Mouse (Mus musculus) left cerebral cortex, adult 9 months (tissue): ENCODE measurements around the gene Palm2.
A peak's percentile ranks its signal among the peaks of the same experiment; 100 is the strongest.
"Not testable (repeated sequence)": the region's sequence is repeated elsewhere in the genome, so short reads cannot be mapped to it uniquely, and the experiment has no call there.

Experiments
- DNase-seq, 2 experiments: peaks; one replicate each; pipeline ENCODE4 v3.0.0; 2022; ENCODE audit warnings: low spot score in 2 of 2

The Palm2 gene

DNA sequence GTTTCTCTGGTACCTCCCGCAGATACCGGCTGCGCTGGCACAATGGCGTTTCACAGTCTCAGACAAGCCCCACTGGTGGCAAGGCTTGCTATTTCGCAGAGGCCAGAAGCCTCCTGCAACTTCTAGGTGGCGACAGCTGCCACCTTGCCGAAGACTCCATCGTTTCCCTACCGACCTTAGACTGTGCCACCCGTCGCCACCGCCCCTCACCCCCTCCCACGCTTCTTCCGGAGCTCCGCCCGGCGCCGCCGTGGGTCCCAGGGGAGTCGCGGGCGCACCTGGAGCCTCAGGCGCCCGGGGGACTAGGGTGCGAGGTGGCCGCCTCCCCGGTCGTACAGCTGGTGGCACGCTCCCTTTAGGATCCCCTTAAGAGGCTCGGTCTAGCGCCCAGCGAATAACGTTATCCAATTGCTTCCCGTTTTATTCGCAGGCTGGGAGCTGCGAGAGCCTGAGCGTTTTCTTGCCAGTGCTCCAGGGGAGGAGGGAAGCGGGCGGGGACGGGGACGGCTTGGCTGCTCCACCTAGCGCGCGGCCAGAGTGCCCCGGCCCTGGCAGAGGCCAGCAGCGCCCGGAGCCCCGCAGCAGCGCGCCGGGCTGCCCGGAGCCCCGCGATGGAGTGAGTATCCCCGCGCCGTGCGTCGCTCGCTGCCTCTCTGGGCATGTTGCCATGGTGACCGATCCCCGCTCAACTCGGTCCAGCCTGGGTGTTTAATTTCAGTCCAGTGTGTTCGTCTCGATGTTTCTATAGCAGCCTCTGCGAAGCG, at the start of gene Palm2:
TSS of gene Palm2 (plus strand) at position 307 of the 764 bp plus-strand sequence.
- peak; percentile 44 to 77 for DNase-seq

DNA sequence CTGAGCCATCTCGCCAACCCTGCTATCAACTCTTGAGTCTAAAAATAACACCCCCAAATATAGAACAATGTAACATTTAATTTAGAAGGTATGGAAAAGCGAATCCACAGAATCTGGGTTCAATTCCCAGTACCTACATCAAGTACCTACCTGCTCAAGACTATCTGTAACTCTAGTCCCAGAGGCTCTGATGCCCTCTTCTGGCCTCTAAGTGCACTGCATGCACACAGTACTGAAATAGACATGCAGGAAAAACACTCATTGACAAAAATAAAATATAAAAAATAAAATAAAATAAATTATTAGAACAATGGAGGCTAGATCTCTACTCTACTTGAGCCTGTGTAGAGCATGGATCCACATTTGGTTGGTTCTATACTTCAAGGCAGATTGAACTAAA, 49.7 kb upstream of the Palm2 start:
- no peak for DNase-seq

DNA sequence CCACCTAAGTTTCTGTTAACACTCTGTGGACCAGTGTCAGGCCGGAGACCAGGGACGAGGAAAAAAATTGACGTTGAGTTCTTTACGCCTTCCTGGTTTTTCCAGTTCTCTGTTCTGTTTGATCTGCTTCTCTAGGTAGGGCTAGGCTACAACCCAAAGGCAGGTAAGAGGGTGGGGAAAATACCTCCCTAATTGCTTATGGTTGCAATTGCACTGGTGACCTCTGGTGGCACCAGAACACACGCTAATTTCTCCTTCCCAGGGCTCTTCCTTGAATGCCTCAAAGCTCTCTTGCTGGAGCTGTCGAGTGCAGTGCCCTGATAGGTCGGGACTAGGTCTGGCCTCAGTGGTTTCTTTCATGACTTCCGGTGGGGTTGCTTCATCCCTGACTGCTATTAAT, 42.9 kb upstream of the Palm2 start:
- no peak for DNase-seq

DNA sequence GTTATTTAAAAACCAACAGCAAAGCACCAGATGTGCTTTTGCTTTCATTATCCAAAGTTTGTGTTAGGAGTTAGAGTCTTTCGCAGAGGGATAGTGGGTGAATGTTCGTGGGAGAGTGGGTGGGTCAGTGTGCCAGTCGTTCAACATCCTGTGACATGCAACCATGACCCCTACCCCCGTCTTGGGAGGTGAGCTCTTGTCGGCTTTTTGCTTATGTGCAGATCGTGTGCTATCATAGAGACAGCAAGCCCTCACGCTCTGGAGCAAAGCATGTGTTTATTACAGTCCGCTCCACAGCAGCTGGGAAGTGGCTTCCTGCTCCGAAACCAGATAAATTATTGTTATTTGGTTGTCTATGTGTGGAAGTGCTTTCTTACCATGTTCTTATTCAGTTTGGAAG, 37.6 kb upstream of the Palm2 start:
- no peak for DNase-seq

DNA sequence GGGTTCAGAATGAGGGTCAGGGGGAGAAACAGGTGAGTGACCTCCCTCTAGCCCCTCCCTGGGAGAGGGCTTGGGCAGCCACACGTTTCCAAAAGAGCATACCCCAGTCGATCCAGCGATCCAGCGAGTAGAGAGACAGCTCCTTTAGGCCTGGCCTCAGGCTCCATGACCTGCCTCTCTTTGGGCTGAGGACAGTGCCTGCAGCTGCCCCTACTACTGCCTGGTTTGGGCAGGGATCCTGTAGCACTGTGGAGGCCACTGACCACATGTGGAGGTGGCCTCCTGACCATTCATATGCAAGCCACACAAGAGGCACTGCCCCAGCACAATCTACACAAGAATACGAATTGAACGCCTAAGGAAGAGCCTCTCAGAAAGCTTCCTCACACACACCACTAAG, 21.7 kb upstream of the Palm2 start:
- DNase-seq = not testable (repeated sequence)

DNA sequence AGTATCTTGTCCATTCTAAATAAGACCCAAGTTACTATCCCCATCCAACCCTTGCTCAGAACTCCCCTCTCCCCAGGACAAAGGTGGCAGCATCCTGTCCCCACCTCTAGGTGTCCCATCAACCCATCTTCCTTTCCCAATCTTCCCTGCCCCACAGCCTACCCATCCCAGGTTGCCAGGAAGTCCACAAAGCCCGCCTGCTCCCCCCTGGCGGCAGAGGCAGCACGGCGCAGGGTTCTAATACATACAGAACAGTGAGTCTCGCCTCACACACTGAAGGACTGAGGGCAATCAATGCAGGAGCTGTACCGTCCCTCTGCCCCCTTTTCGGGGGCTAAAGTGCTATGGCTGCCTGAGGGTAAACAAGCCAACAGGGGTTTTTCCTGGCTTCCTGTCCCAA, 21.0 kb upstream of the Palm2 start:
- DNase-seq = no peak

DNA sequence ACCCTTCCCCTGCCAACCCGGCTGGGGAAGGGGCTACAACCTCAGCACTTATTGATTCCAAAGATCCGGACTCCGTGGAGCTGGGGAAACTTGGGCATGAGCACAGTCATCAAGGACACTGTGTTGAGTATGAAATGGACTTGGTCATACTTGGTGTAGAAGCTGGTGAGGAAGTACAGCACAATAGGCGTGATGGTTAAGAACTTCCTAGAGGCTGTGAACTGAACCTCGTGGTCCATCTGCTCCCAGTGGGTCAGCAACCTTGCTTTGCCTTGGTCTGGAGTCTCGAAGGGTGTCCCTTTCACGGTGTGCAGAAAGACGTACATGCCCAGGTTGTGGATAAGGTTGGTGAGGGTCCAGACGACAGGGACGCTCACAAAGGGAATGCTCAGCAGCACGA, 20.4 kb upstream of the Palm2 start:
- not testable (repeated sequence) for DNase-seq

DNA sequence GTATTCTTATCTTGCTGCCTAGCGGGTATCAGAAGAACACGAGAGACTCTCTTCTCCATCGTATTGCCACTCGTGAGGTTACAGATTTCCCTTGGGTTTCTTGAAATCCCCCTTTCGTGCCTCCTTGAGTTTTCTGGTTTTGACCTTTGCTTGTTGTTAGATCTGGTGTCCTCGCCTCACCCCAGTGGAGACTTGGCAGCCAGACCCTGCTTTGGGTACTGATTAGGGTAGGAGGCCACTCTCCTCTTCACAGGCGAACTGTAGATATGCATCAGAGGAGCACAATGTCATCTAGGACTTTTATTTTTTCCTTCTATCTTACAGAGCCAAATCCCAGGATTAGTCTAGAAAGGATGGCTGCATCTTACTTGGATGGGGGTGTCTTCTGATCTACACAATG, 10.0 kb upstream of the Palm2 start:
- DNase-seq = no peak

DNA sequence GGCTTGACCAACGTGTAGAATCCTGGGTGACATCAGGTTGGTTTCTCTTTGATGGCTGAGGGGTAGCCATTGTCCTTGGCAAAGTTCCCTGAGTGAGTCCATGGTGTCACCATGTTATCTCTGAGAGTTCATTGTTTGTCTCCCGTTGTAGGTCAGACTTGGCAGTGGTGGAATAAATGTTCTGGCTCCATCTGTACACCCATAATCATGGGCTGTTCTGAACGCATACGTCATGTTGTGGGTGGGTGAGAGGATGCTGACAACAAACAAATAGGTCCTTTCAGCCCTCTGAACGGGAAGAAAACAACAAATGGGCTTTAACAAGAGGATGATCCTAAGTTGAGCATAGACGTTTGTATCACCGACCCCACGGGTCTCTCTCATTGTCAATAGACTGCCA, 5.7 kb upstream of the Palm2 start:
- DNase-seq = peak; percentile 56 to 61

DNA sequence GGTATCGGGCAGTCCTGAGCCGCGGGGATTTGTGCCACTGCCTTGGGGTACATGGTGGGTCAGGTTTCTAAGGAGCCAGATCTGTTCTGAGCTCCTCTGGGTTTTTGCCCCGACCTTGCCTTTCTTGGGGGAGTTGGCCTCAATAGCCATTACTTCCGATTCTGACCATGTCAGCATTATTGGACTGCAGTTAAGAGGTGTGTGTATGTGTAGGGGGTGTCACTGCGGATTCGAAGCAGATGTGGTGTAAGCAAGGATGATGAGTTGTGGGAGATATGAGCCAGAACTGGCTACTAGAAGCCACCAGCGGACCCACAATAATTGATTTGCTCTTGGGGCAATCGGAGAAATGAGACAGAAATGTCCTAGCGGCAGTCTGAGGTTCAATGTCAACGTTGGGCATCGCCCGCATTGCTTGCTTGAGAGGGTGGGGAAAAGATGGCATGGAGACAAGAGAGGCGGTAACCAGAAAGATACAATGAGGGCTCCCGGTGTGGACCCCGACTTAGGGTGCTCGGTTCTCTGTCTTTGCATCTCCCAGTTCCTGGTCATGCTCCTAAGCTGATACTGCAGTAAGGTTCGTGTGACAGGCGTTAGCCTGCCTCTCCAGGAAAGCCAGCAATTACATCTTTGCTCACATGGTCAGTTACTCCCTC, 786 bp downstream of the Palm2 start:
- DNase-seq = peak in 1 of 2 experiments; percentile 22

DNA sequence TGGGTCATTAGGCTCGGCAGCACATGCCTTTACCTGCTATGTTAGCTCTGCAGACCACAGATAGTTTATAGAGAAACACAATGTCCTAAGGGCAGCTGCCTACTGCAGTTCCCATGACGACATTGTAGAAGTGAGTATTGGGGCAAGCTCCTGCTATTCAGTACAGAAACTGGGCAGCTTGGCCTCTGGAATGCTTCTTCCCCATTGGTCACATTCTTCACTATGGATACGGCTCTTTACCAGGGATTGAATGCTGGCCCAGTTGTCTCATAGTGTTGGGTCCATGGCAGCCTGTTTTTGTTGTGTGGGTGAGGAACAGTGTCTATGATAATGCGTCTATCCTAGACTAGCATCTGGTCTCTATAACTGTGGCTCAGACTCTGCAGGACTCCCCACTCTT, 2.2 kb downstream of the Palm2 start:
- peak in 1 of 2 experiments; percentile 18 for DNase-seq

DNA sequence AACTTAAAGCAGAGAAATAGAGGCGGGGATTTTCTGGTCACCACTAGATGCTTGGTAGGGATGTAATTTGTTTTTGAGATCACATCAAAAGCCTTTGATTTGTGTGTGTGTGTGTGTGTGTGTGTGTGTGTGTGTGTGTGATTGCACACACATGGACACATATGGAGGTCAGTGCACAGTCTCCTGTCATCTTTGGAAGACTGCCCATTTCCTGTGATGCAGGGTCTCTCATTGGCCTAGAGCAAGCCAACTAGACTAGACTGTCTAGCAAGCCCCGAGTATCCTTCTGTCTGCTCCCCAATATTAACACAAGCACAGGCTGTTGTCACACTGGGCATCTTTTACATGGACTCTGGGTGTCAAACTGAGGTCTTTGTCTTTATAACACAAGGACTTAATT, 12.0 kb downstream of the Palm2 start:
- DNase-seq = no peak

DNA sequence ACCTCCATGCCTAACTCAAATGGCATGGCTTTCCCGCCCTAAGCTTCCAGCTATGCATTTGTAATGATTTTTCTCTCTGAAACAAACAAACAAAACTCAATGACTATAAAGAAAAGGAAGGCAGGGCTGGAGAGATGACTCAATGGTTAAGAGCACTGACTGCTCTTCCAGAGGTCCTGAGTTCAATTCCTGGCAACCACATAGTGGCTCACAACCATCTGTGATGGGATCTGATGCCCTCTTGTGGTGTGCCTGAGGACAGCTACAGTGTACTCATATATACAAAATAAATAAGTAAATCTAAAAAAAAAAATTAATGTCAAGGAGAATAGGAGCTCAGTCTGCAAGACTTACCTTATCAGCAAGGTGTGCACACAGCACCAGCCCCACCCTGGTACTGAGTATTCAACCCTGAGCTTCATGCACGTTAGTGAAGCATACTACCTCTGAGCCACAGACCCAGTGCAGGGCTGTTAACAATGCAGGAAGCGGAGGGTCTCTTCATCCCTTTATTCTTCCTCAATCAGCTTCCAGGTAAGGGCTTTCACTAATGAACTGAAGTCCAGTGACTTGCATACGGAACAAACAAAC, 12.9 kb downstream of the Palm2 start:
- DNase-seq = no peak

DNA sequence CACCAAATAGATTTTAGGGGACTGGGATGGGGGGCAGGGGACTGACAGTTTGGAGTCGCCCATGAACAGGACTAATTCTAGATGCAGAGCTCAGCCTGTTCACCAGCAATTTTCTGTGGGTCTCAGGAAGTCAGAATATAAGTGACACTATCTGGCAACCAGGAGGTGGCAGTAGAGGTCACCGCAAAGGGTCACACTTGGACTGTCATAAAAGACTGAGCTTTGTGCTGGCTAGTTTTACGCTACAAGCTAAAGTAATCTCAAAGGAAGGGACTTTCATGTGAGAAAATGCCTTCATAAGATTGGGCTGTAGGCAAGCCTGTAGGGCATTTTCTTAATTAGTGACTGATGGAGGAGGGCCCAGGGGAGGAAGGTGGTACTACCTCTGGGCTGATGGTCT, 17.8 kb downstream of the Palm2 start:
- DNase-seq = peak in 1 of 2 experiments; percentile 23

DNA sequence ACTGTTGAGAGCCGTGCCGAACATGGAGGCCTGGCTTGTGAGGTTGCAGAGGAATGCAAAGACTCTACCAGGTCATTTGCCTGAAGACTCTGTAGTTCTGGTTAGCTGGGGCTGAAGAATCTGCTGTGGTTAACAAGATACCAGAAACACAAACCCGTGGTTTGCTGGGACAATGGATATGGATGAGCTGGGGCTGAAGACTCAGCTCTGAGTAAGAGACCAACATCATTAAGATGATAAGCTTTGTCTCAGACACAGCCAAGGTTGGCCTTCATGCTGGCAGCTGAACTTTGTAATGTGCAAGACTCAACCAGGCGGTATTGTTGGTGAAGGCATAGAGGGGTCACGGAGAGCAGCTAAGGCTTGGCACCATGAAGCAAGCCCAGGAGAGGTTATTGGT, 18.6 kb downstream of the Palm2 start:
- DNase-seq = no peak

DNA sequence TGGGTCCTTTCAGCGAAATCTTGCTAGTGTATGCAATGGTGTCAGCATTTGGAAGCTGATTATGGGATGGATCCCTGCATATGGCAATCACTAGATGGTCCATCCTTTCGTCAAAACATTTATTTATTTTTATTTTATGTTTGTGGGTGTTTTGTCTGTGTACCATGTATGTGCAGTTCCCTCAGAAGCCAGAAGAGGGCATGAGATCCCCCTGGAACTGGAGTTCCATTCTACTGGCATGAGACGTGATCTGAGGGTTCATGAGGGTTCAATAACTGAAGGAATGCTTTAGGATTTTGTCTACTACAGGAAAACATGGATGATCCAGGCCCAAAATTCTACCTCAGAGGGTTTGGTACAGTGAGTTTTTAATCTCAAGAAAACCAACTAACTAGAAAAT, 28.3 kb downstream of the Palm2 start:
- DNase-seq = no peak

DNA sequence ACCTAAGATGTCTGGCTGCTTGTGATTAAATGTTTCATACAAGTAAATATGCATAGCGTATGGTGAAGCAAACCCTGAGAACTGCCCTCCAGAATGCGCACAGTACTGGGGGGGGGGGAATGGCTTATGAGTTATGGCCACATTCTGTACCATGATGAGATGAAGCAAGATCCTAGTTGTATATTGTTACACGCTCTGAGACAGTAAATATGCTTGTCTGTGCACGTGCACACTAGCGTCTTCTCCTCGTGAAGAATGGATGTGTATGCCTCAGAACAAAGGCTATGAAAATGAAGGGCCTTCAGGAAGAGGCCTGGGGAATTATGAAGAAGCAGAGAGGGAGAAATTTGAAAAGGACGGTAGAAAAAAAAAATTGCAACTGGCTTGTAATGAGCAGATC, 48.4 kb downstream of the Palm2 start:
- DNase-seq = no peak

DNA sequence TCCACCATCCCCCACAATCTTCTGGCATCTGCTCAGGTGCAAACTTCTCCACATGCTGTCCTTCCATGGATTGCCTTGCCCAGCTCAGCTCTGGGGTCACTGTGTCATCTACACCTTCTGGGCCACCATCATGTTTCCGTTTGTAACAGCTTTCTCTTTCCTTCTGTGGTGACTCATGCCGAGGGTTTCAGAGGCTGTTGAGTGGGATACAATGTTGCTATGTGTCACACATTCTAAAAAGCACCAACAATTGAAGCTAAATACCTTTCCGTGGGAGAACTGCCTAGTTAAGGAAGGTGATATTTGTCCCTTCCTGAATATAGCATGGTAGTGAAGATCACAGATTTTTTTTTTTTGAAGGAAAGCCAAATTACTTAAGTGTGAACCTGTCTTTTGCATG, 52.3 kb downstream of the Palm2 start:
- peak; percentile 9 to 24 for DNase-seq

DNA sequence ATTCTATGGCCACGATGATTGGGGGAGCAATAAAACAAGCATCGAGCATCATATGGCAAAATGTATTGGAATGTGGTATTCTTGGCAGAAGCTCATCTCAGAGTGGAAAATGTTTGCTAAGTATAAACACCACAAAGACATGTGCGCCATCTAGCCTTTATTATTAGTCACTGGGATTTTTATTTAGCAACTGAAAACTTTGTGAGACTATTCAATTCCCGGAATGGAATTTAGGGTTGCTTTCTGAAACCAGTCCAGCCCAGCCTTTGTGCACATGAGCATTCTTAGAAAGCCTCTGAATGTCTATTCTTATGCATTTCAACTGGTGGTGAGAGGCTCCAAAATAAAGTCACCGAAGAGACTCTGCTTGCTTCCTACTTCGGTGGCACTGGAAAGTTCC, 55.8 kb downstream of the Palm2 start:
- no peak for DNase-seq

DNA sequence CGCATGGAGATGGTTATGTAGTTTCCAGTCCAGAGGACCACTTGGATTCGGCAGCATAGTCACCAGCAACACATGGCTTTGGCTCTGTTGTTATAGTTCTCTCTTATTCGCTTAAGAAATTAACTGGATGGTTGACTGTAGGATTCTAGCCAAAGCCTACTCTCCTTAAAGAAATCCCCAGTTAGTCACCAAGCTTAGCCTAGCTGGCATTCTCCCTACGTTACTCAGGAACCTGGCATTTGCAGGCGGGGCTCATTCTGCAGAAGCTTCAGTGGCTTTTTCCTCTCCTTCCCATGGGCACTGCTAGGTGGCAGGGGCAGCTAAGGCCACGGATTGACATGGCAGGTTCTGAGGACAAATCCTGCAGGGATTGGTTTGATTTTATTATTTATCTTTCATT, 70.7 kb downstream of the Palm2 start:
- no peak for DNase-seq

DNA sequence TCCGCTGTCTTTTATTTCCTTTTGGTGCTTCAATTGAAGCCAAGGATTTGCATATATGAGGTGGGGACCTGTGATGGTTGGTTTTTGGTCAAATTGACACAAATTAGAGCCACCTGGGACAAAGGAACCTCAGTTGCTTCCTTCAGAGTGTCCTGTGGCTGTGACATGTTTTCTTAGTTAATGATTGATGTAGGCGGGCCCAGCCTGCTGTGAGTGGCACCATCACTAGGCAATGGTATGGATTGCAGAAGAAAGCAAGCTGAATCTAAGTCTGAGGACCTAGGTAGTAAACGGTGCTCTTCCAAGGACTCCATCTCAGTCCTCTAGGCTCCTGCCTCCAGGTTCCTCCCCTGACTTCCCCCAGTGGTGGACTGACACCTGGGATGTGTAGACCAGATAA, 76.5 kb downstream of the Palm2 start:
- no peak for DNase-seq

DNA sequence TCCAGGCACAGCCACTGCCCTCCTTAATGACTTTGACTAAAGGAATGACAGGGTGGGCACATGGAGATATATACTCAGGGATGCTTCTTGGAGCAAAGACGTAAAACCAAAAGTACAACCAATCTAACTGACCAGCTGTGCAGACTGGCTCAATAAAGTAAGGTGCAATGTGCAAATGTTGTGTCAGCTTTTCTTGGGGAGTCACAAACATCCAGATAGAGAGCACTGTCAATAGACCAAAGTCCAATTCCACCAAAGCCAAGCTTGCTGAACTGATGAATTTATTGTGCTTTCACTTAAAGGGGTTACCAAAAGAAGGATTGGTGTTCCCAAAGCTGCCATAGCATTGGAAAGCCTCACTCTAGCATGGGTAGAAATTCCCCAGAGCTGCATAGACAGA, 77.7 kb downstream of the Palm2 start:
- no peak for DNase-seq

DNA sequence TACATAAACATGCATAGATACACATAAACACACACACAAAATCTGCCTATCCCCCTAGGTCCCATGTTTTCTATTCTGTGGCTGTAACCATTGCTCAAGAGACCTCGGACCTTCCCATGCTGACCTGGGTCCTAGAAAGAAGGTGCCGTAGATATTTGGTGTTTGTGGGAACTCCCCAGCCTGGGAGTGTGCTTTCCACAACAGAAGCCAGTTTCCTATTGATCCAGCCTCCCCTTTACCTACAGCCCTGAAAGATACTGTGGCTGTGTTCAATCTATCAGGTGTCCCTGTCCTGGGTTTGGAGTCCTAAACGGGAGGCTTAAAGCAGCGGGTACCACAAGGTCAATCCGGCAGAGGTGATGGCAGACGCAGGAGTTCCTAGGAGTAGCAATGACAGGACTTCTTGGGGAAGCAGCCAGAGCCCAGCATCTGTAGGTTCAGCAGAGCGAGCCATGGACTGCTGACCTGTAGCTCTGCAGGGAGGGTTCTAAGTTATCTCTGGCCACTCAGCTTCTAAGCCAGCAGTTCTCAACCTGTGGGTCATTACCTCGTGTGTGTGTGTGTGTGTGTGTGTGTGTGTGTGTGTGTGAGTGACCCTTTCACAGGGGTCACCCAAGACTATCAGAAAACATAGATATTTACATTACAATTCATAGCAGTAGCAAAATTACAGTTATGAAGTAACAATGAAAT, 79.3 kb downstream of the Palm2 start:
- no peak for DNase-seq
